Mouse (Mus musculus) forebrain, embryonic 13.5 days (tissue): ENCODE data around the gene Pcyt1a. TPM values are rescaled to one million over a fixed set of nuclear protein-coding genes. Genes with fewer than 3 reads are reported as not detected.

ENCODE experiments used
- ATAC-seq: fragments of 200-750 bp; cut with Nextera tagmentation; 2 replicates; pipeline ENCODE4 v1.8.0; 2017
- H3K27ac ChIP-seq: fragments of 300-500 bp; sonication (generic); 2 replicates; pipeline ENCODE4 v1.5.1; 2015; ENCODE audit warnings: inconsistent platforms, mild to moderate bottlenecking, moderate library complexity
- H3K27me3 ChIP-seq: fragments of 300-500 bp; sonication (generic); 2 replicates; pipeline ENCODE4 v1.6.1; 2015; ENCODE audit warnings: mild to moderate bottlenecking, inconsistent platforms
- H3K36me3 ChIP-seq: fragments of 300-500 bp; sonication (generic); 2 replicates; pipeline ENCODE4 v1.6.1; 2015; ENCODE audit warnings: mild to moderate bottlenecking, inconsistent platforms; ENCODE audit not compliant: poor library complexity, severe bottlenecking
- H3K4me1 ChIP-seq: fragments of 300-500 bp; sonication (generic); 2 replicates; pipeline ENCODE4 v1.6.1; 2015; ENCODE audit warnings: inconsistent platforms
- H3K4me2 ChIP-seq: fragments of 300-500 bp; sonication (generic); 2 replicates; pipeline ENCODE4 v1.6.1; 2015; ENCODE audit warnings: inconsistent platforms, mild to moderate bottlenecking, moderate library complexity
- H3K4me3 ChIP-seq: fragments of 300-500 bp; sonication (generic); 2 replicates; pipeline ENCODE4 v1.5.1; 2015; ENCODE audit warnings: mild to moderate bottlenecking, inconsistent platforms
- H3K9ac ChIP-seq: fragments of 300-500 bp; sonication (generic); 2 replicates; pipeline ENCODE4 v1.6.1; 2015; ENCODE audit warnings: mild to moderate bottlenecking, inconsistent platforms
- H3K9me3 ChIP-seq: fragments of 300-500 bp; sonication (generic); replicated peaks from 2 replicates; pipeline ENCODE4 v1.6.1; 2016; ENCODE audit warnings: inconsistent platforms
- WGBS: fragments of 180-500 bp; shearing (Covaris S2); methylation state at CpG from one replicate; pipeline ENCODE4 v1.1.7; 2015; 5-methylcytosine and 5-hydroxymethylcytosine counted together
- polyA plus RNA-seq: library from polyadenylated mRNA; unstranded; fragments of >200 nt; fragmentation: Nextera tagmentation; extraction: Ambion mirVana; gene quantifications from 2 replicates; pipeline ENCODE4 v1.2.1, GENCODE M21; 2015

Gene Pcyt1a
- polyA plus RNA-seq, 1 experiment from 2014 or later: 44.1 TPM

DNA sequence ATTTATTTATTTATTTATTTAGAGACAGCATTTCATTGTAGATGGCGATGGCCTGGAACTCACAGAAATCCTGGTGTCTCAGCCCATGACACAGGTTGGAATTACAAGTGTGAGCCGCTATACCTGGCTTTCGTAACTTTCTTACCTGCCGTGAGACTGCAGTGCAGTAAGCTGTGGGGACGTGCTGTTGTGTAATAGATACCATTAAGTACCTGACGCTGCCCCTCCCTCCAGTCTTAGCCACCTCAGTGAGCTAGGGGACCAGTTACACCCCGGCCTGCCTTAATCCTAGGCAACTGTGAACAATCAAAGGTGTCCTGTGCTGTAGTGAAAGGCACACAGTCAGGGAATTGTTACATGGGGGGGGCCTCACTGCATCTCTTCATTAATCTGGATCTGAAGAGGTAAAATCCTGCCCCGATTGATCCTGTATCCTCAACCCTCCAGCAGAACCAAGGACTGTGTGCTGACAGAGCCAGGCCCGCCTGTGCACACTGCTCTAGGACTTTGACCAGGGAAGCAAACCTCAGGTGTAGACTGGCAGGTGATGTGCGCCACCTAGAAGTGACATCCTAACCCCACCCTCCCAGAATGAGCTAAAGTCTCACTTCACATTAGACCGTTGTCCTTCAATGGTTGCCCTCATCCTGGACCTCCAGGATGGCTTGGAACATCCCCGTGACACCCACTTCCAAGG is 87.2 kb downstream of the Pcyt1a start:
- Histone ChIP-seq H3K4me2 (no peak overlapping the region), H3K9me3 (no peaks in the 10 kb centered on the region), H3K4me3 (no peak overlapping the region), H3K4me1 (peaks cover 17% of the 10 kb centered on the region), H3K27me3 (no peaks in the 10 kb centered on the region), H3K36me3 (no peaks in the 10 kb centered on the region), H3K9ac (no peak overlapping the region), H3K27ac (no peak overlapping the region)
- WGBS: 83% methylated on average over 12 of the region's 12 CpGs
- ATAC-seq: no peak

DNA sequence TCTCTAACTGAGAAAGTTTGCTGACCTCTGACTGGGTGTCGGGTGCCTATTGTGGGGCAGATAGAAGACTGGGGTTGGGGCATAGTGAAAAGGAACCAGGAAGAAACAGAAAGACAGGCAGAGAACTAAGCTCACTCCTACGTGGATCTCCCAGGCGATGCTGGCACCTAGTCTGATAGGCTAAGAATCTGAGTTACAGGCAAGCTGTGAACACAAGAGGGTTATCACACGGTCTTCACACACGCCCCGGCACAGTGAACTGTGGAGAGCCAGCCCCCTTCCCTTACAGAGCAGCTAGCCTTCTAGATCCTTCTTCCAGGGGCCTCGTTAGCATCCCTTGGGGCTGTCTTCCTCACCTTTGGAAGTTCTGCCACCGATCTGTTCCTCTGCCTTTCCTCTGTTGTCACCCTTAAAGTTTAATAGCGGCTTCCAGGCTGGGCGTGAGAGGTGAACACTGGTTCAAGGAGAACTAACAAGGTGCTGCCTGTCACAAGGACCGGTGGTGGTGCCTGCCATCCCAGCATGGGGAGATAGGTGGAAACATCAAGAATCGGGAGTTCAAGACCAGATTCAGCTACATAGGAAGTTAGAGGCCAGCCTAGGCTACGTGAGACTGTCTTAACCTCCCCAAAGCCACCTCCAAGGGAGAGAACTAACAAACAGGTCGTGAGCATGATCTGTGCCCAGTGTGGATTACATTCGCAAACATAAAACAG is 89.1 kb downstream of the Pcyt1a start:
- Histone ChIP-seq H3K27ac (peak overlapping the region; percentile 4; the same call in 1 of the 2 replicates), H3K4me1 (peaks cover 24% of the 10 kb centered on the region), H3K36me3 (no peaks in the 10 kb centered on the region), H3K9ac (no peak overlapping the region), H3K27me3 (no peaks in the 10 kb centered on the region), H3K9me3 (no peaks in the 10 kb centered on the region), H3K4me2 (no peak overlapping the region), H3K4me3 (no peak overlapping the region)
- no peak for ATAC-seq
- WGBS: 82% methylated on average over 15 of the region's 15 CpGs

DNA sequence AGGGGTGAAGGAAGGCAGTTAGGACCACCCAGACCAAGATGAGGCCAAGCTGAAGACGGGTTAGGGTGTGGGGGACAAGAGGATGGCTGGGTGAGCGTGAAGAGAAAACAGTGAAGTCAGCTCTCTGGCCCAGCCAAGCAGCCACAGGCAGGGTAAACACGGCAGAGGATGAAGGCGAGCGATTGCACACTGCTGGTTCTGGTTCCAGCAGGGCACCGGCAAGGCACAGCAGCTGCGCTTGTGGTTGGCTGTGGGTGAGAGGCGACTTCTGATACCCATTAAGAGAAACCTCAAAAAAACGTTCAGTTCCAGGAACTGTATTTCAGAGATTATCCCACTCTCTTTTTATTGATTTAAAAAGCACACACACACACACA is 89.6 kb downstream of the Pcyt1a start:
- H3K4me2 ChIP-seq: no peak overlapping the region
- 29% methylated on average over 9 of the region's 9 CpGs for WGBS
- H3K4me1 ChIP-seq: peaks cover 21% of the 10 kb centered on the region
- no peak for ATAC-seq
- no peaks in the 10 kb centered on the region for H3K36me3 ChIP-seq
- no peaks in the 10 kb centered on the region for H3K27me3 ChIP-seq
- H3K4me3 ChIP-seq: no peak overlapping the region
- H3K9ac ChIP-seq: no peak overlapping the region
- no peaks in the 10 kb centered on the region for H3K9me3 ChIP-seq
- H3K27ac ChIP-seq: peak overlapping the region; percentile 4; the same call in 1 of the 2 replicates

DNA sequence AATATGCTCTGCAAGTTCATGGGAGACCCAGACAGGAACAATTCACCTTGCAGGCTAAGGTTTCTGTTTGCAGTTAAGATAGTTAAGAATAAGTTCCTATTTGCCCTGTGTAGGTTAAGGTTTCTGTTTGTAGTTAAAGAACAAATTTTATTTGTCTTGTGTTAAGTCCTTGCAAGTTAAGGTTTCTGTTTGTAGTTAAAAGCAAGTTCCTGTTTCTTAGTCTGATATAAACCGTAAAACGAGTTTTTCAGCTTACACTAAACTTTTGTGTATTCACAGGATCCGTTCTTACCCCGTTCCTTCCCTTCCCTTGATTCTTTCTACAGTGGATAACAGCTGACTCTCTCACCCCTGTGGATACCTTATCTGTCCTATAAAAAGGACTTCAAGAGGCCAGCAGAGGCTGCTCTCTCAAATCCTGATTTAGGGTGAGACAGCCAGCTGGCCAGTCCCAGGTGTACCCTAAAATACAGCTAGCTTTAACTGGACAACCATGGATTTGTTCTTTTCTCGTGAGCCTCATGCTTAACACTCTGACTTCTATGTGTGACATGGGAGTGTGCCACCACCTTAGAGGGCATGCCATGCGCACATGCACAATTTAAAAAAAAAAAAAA is 92.0 kb downstream of the Pcyt1a start:
- no peak overlapping the region for H3K4me2 ChIP-seq
- ATAC-seq: no peak
- WGBS: 90% methylated on average over 6 of the region's 6 CpGs

DNA sequence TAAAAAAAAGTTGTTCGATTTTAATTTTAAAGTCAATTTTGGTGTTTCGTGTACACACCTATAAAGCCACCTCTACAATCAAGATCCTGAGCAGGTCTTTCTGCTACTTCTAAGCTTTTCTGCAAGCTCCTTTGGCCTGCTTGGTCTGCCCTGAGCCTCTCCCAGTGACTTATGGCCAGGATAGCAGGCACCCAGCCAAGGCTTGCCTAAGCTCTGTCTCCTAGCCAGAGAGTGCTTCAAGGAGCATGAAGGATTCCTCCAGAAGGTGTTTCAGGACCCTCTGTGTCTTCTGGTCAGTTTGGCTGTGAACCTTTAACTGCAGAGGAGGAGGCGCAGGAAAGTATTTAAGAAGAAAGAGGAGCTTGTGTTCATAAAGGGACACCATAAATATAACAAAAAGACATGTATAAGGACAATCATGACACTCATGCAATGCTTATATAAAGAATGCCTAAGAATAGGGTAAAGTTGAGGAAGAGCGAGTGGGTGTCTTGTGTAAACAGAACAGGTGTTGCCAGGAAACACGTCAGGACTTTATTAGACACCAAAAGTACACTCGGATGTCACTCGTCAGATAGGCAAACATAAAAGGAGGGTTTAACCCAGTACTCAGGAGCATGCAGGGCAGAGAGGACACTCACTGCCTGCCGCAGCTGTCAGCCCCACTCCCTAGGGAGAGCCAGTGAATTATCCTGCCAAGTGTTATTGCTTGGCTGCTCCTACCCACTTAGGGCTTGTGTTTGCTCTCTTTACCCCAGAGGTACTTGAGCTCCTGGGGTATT is 92.9 kb downstream of the Pcyt1a start:
- Histone ChIP-seq H3K27me3 (no peaks in the 10 kb centered on the region), H3K4me2 (no peak overlapping the region), H3K4me1 (peaks cover 7% of the 10 kb centered on the region; the same call in 1 of the 2 replicates), H3K9me3 (no peaks in the 10 kb centered on the region), H3K36me3 (no peaks in the 10 kb centered on the region), H3K9ac (no peak overlapping the region), H3K4me3 (no peak overlapping the region), H3K27ac (no peak overlapping the region)
- 75% methylated on average over 8 of the region's 8 CpGs for WGBS
- ATAC-seq: peak; percentile 58; the same call in 1 of the 2 replicates

More for the DNA sequence above, 92.0 kb downstream of the Pcyt1a start:
- Histone ChIP-seq H3K27ac (no peak overlapping the region), H3K9ac (no peak overlapping the region), H3K4me1 (peaks cover 7% of the 10 kb centered on the region; the same call in 1 of the 2 replicates), H3K9me3 (no peaks in the 10 kb centered on the region), H3K36me3 (no peaks in the 10 kb centered on the region), H3K27me3 (no peaks in the 10 kb centered on the region), H3K4me3 (no peak overlapping the region)

DNA sequence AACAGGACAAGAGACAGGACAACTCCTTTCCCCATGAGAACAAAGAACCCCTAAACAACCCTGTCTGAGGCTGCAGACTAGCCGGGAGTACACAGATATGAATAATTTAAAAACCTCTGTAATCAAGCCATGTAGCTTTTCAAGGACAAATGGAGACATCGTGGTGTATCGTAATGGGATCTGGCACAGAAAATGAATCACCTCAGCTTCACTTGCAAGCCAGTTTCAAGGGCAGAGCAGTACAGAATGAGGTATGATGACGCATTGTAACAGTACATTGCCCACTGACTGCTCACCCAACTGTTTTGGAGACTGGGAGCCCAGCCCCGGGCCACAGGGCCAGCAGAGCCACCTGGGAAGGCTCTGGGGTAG is 93.5 kb downstream of the Pcyt1a start:
- Histone ChIP-seq H3K9ac (no peak overlapping the region), H3K27me3 (no peaks in the 10 kb centered on the region), H3K36me3 (no peaks in the 10 kb centered on the region), H3K27ac (no peak overlapping the region; the same call in 1 of the 2 replicates), H3K4me3 (no peak overlapping the region), H3K9me3 (no peaks in the 10 kb centered on the region), H3K4me2 (no peak overlapping the region), H3K4me1 (peaks cover 7% of the 10 kb centered on the region; the same call in 1 of the 2 replicates)
- ATAC-seq: no peak
- 58% methylated on average over 5 of the region's 5 CpGs for WGBS

Other genes starting within 250 kb of the Pcyt1a start
- gene Fbxo45, start 183.8 kb upstream of the Pcyt1a start, polyA plus RNA-seq: 8.8 and 8.9 TPM in 2 replicates
- gene Wdr53, start 183.7 kb upstream of the Pcyt1a start, polyA plus RNA-seq: 15.4 and 18.3 TPM in 2 replicates
- gene Smco1, start 159.5 kb upstream of the Pcyt1a start, polyA plus RNA-seq: not detected in 2 replicates
- gene Rnf168, start 153.5 kb upstream of the Pcyt1a start, polyA plus RNA-seq: 38.5 and 39.3 TPM in 2 replicates
- gene Ubxn7, start 98.7 kb upstream of the Pcyt1a start, polyA plus RNA-seq: 29.9 and 32.0 TPM in 2 replicates
- not detected in 2 replicates for gene Tm4sf19, start 30.4 kb upstream of the Pcyt1a start, polyA plus RNA-seq
- gene Tctex1d2, start 11.2 kb upstream of the Pcyt1a start, polyA plus RNA-seq: 34.5 and 37.5 TPM in 2 replicates
- gene Slc51a, start 57.0 kb downstream of the Pcyt1a start, polyA plus RNA-seq: 0.25 and 0.49 TPM in 2 replicates
- gene Zdhhc19, start 65.3 kb downstream of the Pcyt1a start, polyA plus RNA-seq: not detected in 2 replicates
- 32.0 and 42.1 TPM in 2 replicates for gene Tfrc, start 178.0 kb downstream of the Pcyt1a start, polyA plus RNA-seq
- 14.6 TPM in 2 replicates for gene Tnk2, start 213.0 kb downstream of the Pcyt1a start, polyA plus RNA-seq